Mouse (Mus musculus): ENCODE measurements around the gene Yrdc. TPM values are rescaled to one million over a fixed set of nuclear protein-coding genes. Genes with fewer than 3 reads are reported as not detected.

The Yrdc gene
- 10 to 100 TPM; 40.6 to 45.8 TPM for total RNA-seq (2021)

DNA sequence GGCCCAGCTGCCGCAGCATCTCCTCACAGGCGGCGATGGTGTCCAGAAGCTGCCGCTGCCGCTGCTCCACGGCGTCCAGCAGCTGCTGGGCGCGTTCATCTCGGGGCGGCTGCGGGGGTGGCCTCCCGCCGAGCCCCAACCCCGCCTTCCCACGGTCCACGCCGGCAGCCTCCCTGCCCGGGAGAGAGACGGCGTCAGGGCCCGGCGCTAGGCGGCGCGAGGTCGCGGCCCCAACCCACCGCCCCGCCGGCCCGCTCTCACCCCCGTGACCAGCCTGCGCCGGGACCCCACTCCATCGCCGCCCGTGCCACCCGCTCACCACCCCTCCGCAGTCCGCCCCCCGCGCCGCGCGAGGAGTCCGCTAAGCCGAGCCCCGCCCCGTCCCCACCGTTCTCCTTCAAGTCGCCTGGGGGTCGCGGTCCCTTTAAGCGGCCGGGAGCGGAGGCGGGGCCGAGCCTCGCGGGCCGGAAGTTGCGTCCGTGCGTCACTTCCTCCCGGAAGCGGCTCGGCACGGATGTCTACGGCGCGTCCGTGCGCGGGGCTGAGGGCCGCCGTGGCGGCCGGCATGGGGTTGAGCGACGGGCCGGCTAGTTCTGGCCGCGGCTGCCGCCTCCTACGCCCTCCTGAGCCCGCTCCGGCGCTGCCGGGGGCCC is at the start of gene Yrdc:
Yrdc (plus strand) TSS at position 419 of the 653 bp plus-strand sequence.
- peak; percentile 96 for DNase-seq
- intact Hi-C loops (cut with DNase I): no loop called here

DNA sequence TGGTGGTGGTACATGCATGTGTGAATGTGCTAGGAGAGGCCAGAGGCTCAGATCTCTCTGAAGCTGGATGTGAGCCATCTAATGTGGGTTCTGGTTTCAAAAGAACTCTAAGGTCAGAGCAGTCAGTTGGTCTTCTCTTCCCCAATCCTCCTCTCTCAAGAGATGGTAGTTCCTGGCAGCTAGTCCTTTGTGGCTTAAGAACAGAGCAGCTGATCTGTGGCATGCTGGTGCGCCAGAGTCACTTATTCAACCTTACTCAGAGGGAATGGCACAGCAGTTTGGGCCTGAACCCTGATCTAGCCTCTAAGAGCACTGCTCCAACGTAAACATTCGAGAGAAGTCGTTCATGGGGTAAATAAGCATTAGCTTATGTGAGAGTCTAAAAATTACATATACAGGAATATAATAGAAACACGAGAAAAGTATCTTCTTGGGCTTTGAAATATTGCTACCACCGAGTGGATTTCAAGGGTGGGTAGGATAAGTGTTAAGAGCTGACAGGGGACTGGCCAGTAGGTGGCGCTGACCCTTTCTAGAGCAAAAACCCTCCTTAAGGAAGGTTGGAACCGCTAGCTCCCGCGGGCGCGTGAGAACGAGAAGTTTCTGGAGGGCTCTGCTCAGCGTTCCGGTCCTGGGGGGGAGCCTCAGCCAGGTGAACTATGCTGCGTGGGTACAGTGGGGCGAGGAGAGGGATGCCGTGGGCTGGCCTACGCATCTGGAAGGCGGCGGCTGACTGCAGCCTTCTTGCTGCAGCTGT is 48.7 kb upstream of the Yrdc start, which contains the start of gene Mtf1:
Mtf1 (plus strand) TSS at position 553 of the 757 bp plus-strand sequence.
- intact Hi-C loops (cut with DNase I): loop anchor here (5.0 kb wide), 1 partner anchor 46 kb away; no protein-coding TSS in a partner anchor
- DNase-seq: peak; percentile 96

DNA sequence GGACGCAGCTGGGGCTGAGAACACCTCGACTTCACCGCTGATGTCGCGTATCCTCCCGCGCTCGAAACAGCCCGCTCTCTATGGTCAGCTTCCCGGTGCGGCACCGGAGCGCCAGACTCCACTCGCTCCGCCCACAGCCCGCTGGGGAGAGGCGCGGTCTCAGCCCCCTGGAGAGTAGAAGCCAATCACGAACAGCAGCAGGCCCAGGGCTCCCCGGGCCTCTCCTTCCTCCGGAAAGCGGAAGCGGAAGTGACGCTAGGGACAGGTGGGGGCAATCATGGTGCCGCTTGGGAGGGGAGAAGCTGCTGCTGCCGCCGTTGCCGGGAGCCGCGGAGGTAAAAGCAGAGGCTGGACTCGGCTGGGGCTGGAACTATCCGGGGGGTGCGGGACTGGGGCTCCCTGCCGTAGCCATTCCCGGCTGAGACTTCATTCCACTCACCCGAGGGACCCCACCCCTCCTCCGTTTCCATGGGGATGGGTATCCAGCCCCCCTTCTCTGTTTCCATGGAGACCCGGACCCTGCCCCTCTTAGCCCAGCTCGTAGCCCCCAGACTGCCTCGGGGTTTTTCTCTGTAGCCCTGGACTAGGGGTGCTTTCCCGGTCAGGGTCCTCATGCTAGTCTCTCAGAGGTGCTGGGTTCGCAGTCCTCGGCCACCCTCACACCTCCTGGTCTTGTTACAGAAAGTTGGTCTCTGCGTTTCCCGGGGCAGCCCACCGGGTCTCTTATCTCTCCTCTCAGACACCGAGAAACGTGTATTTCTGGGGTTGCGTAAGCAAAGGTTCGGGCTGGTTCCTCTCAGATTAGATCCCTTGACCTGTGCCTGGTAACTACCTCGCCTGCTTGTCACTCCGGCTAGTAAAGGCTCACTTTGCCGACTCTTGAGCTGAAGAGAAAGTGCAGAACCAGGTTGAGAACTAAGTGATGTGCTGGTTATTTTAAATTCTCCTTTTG is 47.9 kb upstream of the Yrdc start:
- intact Hi-C loops (cut with DNase I): loop anchor here (5.0 kb wide), 1 partner anchor 45 kb away; no protein-coding TSS in a partner anchor
- DNase-seq: peak; percentile 95

DNA sequence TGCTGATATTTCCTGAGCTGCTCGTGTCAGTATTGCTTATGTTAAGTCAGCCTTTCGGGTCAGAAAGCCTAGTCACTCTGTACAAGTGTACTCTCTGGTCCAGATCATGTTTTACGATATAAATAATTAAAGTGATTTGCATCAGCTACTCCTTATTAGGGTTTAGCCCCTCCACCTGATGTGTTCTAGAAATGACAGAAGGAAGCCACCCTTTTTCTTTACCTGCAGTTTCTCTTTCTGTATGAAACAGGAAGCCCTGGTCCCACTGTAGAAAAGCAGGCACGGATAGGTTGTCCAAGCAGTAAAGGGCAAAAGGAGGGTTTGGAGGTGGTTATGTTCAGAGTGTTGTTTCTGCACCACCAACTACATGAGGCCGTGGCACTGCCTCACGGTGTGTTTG is 47.1 kb upstream of the Yrdc start:
- no peak for DNase-seq
- intact Hi-C loops (cut with DNase I): loop anchor here (5.0 kb wide), 1 partner anchor 44 kb away; no protein-coding TSS in a partner anchor

DNA sequence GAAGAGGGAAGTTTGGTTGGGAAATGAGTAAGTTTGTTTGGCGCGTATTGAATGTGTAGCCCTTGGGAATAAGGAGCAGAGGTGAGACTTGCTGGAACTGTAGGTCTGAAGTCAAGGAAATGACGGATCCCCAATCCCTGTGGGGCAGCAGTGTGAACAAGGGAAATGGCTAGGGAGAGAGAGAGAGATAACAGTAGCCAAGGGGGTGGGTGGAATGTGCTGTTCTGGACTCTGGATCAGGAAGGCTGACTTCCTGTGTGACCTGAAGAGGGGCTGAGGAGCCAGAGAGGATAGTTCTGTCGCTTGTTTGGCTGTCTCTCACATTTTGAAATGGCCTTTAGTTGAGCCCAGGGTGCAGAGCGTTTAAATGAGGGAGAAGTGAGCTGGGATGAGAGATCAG is 42.0 kb upstream of the Yrdc start:
- no peak for DNase-seq
- intact Hi-C loops (cut with DNase I): no loop called here

DNA sequence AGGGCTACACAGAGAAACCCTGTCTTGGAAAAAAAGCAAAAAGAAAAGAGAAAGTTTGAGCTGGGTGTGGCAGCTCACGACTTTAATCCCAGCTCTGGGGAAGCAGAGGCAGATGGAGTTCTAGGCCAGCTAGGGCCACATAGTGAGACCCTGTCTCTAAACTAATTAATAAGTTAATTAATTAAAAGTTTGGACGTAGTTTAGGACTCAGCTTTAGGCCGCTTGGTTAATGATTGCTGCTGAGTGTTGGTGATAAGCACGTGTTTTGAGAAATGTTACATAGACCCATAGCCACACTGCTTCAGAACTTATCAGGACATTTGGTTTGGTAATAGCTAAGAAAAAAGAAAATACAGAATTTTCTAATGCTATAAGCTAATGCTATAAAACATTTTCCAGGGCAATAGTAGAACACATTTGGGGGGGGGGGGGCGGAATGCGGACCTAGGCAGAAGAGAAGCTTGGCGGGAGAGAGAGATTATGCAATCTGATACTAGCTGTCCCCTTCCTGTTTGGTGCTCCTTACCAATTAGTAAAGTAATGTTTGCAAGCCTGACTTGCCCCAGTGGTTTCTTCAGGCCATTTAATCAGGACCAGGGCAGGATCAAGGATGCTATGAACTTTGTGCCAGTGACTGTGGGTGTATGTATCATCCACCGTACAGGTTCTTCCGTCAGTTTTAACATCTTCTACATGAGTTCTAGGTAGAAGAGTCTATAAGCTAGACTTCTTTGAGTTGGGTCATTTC is 41.2 kb upstream of the Yrdc start:
- no peak for DNase-seq
- intact Hi-C loops (cut with DNase I): no loop called here

DNA sequence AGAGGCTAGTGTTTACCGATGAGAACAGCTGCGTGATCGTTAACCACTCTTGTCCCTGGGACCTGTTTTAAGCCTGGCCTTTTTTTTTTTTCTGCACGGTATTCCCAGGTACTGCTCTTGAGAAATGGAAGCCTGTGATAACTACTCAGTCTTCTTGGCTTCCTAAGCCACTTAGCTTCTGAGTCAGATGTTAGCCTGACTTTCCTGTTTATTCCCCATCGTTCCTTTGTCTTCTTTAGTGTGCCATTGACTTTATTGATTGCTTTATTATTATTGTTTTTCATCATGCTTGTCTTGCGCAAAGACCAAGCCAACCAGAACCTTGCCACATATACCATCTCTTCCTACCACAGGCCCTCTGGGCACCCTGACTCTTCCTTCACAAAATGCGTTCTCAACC is 40.4 kb upstream of the Yrdc start:
- DNase-seq: no peak
- intact Hi-C loops (cut with DNase I): no loop called here

DNA sequence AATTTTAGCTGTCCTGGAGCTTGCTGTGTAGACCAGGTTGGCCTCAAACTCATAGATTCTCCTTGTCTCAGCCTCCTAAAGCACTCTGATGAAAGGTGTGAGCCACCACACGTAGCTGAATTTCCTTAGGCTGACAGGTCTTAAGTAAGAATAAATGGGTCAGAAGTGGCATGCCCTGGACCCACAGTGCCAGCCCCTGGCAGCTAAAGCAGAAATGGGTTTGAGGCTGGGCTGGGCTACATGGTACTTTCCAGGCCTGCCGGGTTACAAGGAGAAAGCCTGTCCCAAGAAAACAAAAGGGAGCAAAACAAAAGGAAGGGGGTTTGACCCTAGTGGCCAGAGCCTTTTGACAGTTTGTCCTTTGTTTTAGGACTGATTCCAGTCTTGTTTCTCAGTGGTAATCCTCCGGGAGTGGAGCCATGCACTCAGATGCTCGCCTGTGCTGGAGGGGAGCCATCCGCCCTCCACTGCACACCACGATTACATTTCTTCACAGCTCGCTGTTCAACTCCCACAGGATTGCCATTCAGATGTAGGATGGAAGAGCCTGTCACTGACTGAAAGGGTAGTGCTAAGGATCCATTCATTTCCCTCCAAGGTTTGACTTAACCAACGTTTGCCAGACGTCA is 39.0 kb upstream of the Yrdc start:
- DNase-seq: peak; percentile 48
- intact Hi-C loops (cut with DNase I): no loop called here

DNA sequence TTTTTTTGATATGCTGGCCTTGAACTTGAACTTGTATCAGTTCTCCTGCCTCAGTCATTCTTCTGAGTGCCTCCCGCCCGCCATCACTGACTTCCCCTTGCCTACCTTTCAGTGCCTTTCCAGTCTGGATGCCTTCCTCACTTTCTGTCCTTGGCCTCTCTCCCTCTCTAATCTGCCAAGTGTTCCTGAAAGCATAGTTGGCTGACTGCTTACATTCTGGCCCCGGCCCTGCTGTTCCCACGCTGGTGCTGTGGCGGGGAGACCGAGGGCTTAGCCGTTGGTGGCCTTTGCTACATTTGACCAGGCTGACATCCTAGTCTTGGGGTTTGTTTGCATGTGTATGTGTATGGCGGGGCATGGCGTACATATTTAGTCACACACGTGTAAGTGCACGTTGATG is 34.6 kb upstream of the Yrdc start:
- peak; percentile 33 for DNase-seq
- intact Hi-C loops (cut with DNase I): no loop called here

DNA sequence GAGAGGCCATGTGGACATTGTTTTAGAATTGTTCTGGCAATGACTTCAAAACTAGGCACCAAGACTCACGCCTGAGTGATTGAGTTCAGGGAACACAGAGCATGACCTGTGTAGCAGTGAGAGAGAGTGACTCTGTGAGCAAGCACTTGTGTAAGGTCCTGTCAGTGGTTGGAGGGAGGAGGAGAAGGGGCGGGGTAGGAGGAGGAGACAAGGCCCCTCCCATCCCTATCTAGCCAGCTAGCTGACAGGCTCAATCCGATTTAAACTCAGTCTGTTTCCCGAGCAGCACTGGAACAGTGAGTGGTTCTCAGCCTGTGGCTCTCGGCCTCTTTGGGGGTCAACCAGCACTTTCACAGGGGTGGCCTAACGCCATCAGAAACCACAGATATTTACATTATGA is 32.7 kb upstream of the Yrdc start:
- intact Hi-C loops (cut with DNase I): no loop called here
- no peak for DNase-seq

DNA sequence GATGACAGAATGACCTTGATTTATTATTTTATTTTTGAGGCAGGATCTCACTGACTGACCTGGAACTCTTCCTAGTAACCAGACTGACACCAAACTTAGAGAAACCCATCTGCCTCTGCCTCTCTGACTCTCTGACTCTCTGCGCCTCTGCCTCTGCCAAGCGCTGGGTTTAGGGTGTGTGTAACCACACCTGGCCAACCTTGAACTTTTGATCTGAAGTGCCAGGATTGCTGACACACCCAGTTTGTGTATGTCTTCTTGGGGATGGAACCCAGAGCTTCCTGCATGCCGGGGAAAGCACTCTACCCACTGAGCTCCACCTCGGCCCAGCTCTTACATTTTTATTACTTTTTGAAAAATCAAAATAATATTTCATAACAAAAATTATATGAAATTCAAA is 31.6 kb upstream of the Yrdc start:
- no peak for DNase-seq
- intact Hi-C loops (cut with DNase I): no loop called here

DNA sequence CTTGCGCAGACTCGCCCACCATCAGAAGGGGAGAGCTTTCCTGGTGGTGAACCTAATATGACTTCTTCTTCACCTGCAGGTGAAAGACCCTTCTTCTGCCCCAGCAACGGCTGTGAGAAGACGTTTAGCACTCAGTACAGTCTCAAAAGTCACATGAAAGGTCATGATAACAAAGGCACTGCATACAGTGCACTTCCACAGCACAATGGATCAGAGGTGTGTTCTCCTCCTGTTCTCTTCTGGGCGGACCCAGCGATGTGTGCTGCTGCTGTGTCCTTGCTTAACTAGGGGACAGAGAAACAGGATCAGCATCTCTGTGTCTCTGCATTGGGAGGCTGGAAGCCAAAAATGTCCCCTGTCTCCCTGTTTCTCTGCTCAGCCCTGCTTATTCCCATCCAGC is 25.5 kb upstream of the Yrdc start:
- intact Hi-C loops (cut with DNase I): no loop called here
- no peak for DNase-seq

DNA sequence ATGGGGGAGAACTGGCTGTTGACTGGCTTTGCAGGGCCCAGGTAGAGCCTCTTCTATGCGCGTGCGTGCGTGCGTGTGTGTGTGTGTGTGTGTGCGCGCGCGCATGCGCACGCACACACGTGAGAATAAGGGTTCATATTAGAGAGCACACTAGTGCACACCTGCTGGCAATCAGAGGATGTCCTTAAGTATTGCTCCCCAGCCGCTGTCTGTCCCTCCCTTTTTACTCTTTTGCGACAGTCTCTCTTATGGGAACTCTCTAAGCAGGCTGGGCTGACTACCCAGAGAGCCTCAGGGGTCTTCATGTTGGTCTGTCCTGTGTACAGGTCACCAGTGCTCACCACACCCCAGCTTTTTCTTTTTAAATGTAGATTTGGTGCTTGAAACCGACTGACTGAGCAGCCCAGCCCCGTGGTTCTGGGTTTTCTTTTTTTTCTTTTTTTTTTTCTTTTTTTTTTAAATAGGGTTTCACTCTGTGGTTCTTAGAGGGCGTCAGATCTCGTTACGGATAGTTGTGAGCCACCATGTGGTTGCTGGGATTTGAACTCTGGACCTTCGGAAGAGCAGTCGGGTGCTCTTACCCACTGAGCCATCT is 25.0 kb upstream of the Yrdc start:
- no peak for DNase-seq
- intact Hi-C loops (cut with DNase I): no loop called here

DNA sequence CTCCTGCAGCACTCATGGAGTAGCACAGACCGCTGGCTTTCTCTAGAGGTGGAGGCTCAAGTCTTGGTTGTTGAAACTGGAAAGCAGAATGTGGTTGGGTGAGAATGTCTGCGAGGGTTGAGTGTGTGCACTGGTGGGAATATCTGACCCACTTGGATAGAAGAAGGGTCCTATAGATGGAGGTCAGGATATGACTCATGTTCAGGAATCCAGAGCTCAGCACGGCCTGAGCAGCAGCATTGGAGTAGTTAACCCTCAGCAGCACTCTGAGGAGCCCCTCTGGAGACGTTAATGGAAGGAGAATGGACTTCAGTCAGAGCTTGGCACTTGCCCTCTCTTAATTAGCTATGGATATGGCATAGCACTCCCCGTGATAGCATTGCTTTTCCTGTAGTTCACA is 20.8 kb upstream of the Yrdc start:
- intact Hi-C loops (cut with DNase I): no loop called here
- no peak for DNase-seq

DNA sequence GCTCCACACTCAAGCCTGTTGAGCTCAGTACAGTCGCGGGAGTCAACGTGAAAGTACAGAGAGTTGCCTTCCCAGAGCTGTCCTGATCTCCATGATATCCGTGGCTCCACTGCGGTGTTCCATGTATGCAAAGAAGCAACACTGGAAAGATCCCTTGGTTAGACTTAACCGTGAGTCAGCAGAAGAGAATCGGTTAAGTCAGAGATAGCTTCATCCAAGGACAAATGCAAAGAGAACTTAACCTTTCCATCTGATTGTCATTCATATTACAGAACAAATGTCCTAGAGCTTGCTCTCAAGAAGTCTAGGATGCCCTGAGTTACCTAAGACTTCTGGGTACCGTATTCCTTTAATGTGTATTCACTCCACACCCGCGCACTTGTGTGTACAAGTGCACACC is 17.7 kb upstream of the Yrdc start:
- DNase-seq: no peak
- intact Hi-C loops (cut with DNase I): no loop called here

DNA sequence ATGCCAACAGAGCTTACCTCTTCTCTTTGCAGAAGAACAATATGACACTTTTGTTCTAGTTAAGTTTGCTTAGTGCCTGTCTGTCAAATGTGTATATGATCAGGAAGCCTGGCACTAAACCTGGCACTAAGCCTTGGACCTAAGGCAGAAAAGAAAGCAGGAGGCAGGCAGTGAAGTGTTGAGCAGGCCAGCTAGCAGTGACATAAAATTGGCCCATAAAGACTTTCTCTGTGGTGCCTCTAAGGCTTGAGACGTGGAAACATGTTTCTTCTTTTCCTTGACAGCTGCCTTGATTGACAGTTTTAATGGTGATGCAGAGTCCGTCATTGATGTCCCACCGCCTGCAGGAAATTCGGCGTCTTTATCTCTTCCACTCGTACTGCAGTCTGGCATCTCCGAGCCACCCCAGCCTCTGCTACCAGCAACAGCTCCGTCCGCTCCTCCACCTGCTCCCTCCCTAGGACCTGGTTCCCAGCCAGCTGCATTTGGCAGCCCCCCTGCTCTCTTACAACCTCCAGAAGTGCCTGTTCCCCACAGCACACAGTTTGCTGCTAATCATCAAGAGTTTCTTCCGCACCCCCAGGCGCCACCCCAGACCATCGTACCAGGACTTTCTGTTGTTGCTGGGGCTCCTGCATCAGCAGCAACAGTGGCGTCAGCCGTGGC is 12.3 kb upstream of the Yrdc start:
- peak; percentile 84 for DNase-seq
- intact Hi-C loops (cut with DNase I): no loop called here

DNA sequence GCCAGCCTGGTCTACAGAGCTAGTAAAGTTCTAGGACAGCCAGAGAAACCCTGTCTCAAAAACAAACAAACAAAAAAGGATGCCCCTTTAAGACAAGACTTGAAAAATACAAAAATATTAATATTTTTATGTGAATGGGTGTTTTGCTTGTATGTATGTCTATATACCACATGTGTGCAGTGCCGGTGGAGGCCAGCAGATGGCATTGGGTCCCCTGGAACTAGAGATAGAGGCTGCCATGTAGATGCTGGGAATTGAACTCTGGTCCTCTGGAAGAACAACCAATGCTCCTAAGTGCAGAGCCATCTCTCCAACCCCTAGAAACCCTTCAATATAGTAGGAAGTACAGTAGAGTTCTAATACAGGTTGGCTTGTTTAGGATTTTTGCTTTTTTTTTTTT is 9.5 kb upstream of the Yrdc start:
- no peak for DNase-seq
- intact Hi-C loops (cut with DNase I): no loop called here

DNA sequence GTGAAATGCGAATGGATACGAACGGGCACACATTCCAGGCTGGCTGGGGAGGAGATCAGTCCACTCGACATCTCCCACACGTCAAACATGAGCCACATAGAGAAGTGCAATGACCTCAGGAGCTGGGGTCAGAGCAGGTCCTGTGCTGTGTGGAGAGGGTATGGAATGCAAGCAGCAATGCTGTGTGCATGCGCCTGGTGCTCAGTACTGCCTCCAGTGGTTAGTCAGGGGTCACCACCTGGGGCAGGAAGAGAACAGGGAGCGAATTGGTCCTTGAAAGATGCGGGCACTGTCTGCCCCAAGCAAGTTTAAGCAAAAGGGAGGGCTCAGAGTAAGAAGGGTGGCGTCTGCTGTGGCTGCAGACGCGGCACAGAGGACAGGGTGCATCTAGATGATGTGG is 7.0 kb upstream of the Yrdc start:
- intact Hi-C loops (cut with DNase I): no loop called here
- DNase-seq: peak; percentile 46

DNA sequence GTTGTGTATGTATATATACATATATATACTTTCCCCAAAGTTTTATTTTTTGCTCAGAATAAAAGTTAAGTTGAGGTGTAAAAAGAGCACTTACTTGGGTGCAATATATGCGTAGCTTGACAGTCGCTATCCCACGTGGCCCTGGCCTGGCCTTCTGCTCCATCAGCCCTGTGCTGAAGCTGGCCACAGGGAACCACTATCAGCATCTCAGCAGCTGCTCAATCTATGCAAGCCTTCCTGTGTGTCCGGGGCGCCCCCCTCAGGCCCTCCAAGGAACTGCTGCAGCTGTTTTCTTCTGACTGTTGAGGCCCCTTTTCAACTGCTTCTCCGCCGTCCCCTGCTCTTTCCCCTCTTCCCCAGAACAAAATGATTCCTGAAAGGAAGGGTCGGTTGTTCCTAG is 2.9 kb upstream of the Yrdc start:
- DNase-seq: peak; percentile 90
- intact Hi-C loops (cut with DNase I): loop anchor here (5.0 kb wide), 1 partner anchor 45 kb away; the partner anchor contains the start of gene Mtf1

Measured in left cerebral cortex, postnatal 4 days (tissue).